Mouse (Mus musculus) stomach, embryonic 14.5 days (tissue): Measurements from ENCODE around the gene Gm20388. TPM values are rescaled to one million over a fixed set of nuclear protein-coding genes. Genes with fewer than 3 reads are reported as not detected.
"Not testable (repeated sequence)": the region's sequence is repeated elsewhere in the genome, so short reads cannot be mapped to it uniquely, and the experiment has no call there.

Experiments used
- ATAC-seq: fragments of 200-750 bp; cut with Nextera tagmentation; 2 replicates; pipeline ENCODE4 v1.8.0; 2017; ENCODE audit warnings: low read depth, moderate TSS enrichment; ENCODE audit not compliant: insufficient number of reproducible peaks, insufficient read depth, low FRiP score
- H3K27ac ChIP-seq: fragments of 300-500 bp; sonication (generic); 2 replicates; pipeline ENCODE4 v1.5.1; 2014; ENCODE audit warnings: mild to moderate bottlenecking, low read length, moderate library complexity, mixed read lengths
- H3K27me3 ChIP-seq: fragments of 300-500 bp; sonication (generic); 2 replicates; pipeline ENCODE4 v1.6.1; 2014; ENCODE audit warnings: low read length, control low read depth, mixed read lengths; ENCODE audit not compliant: control insufficient read depth, insufficient read depth
- H3K36me3 ChIP-seq: fragments of 300-500 bp; sonication (generic); 2 replicates; pipeline ENCODE4 v1.6.1; 2014; ENCODE audit warnings: mild to moderate bottlenecking, control low read depth, low read length, moderate library complexity, mixed read lengths; ENCODE audit not compliant: control insufficient read depth, insufficient read depth
- H3K4me1 ChIP-seq: fragments of 300-500 bp; sonication (generic); 2 replicates; pipeline ENCODE4 v1.6.1; 2014; ENCODE audit warnings: low read length, control low read depth, mixed read lengths; ENCODE audit not compliant: control insufficient read depth, insufficient read depth
- H3K4me2 ChIP-seq: fragments of 300-500 bp; sonication (generic); replicated peaks from 2 replicates; pipeline ENCODE4 v1.6.1; 2014; ENCODE audit warnings: low read depth, low read length, control low read depth
- H3K4me3 ChIP-seq: fragments of 300-500 bp; sonication (generic); 2 replicates; pipeline ENCODE4 v1.5.1; 2014; ENCODE audit warnings: low read depth, low read length, control low read depth
- H3K9ac ChIP-seq: fragments of 300-500 bp; sonication (generic); replicated peaks from 2 replicates; pipeline ENCODE4 v1.6.1; 2014; ENCODE audit warnings: low read depth, mild to moderate bottlenecking, control low read depth, low read length, moderate library complexity, mixed read lengths
- H3K9me3 ChIP-seq: fragments of 300-500 bp; sonication (generic); 2 replicates; pipeline ENCODE4 v1.6.1; 2016; ENCODE audit warnings: low read depth, low read length, control low read depth; ENCODE audit not compliant: control insufficient read depth
- WGBS: fragments of 180-500 bp; shearing (Covaris S2); extraction: QIAGEN DNeasy Blood & Tissue Kit; methylation state at CpG from one replicate; pipeline ENCODE4 v1.1.7; 2014; 5-methylcytosine and 5-hydroxymethylcytosine counted together
- polyA plus RNA-seq: library from polyadenylated mRNA; unstranded; fragments of >200 nt; fragmentation: Nextera tagmentation; extraction: Ambion mirVana; gene quantifications from 2 replicates; pipeline ENCODE4 v1.2.1, GENCODE M21; 2014

Gene Gm20388
- polyA plus RNA-seq, 1 experiment from 2014 or later, result 11.4 TPM

DNA sequence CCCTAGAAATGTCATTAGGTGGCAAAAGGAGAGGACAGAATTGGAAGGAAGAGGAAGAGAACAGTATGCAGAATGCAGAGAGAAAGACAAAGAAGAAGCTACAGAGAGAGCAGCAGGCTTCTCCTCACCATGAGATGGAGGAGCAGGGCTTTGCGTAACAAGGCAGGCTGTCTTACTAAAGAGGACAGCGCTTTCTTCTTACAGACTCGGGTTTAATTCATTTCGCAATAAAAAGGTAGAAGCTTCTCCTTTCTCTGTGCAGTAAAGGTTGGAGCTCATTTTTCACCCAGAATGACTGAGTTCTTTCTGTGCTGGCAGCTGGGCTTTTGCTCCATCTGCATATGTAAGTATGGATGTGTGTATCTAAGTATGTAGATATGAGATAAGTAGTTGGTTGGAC is 3369.2 kb downstream of the Gm20388 start:
- 94% methylated on average over 4 of the region's 4 CpGs for WGBS
- H3K27ac ChIP-seq, result no peak overlapping the region
- H3K4me3 ChIP-seq, result no peak overlapping the region
- no peaks in the 10 kb centered on the region for H3K27me3 ChIP-seq
- no peak overlapping the region for H3K9ac ChIP-seq
- H3K9me3 ChIP-seq, result no peaks in the 10 kb centered on the region
- 0 out of 2 replicates have a peak, but pooled peaks cover 9% of the 10 kb centered on the region for H3K36me3 ChIP-seq
- H3K4me1 ChIP-seq, result no peaks in the 10 kb centered on the region
- no peak overlapping the region for H3K4me2 ChIP-seq
- ATAC-seq, result no peak

DNA sequence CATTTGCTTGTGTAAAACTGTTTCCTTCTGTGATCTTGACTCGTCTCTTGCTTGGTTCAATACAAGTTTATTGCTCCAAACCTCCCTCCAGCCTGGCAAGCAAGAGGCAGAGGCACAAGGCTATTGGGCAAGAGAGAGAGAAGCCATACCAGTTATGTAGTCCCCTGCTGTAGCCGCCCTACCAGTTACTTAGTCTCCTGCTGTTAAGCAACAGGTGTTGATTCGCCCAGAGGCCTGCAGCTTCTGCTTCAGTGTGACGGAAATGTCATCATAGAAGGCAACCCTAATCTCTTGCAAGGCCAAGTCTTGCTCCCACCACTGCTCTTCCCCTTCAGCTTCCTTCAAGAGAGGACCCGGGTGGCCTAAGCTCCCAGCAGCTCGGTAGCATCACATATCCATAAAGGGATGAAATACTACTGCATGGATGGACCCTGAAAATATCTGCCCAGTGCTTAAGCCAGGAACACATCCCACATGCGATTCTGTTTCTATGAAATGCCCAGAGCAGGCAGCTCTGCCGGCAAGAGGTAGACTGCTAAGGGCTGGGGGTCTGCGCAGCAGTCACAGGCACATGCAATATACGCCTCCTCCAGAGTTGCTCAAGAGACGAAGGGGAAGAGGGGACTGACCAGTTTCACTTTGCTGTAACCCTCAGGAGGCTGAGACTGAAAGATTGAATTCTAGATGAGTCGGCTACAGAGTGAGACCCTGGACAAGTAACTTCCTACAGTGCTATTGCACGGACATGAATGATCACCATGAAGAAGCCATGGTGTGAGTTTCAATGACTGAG is 3369.9 kb downstream of the Gm20388 start:
- ATAC-seq, result no peak
- Histone ChIP-seq H3K4me2 (no peak overlapping the region), H3K4me1 (no peaks in the 10 kb centered on the region), H3K27me3 (no peaks in the 10 kb centered on the region), H3K36me3 (0 out of 2 replicates have a peak, but pooled peaks cover 9% of the 10 kb centered on the region), H3K27ac (no peak overlapping the region), H3K9ac (no peak overlapping the region), H3K9me3 (no peaks in the 10 kb centered on the region), H3K4me3 (no peak overlapping the region)
- 83% methylated on average over 13 of the region's 13 CpGs for WGBS

DNA sequence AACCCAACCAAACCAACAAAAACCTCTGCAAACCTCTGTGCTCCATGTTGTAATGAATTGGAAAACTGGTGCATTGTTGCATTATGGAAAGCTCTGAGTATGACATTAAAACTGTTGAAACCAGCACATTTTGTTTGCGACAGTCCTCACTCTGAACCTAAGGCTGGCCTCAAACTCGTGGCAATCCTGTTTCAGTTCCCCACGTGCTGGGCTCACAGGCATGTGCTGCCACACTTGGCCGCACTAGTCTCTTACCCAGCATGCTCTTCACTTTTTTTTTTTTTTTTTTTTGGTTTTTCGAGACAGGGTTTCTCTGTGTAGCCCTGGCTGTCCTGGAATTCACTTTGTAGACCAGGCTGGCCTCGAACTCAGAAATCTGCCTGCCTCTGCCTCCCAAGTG is 3372.4 kb downstream of the Gm20388 start:
- H3K27me3 ChIP-seq, H3K4me2 ChIP-seq, H3K4me1 ChIP-seq, ATAC-seq, H3K9ac ChIP-seq, H3K4me3 ChIP-seq, H3K9me3 ChIP-seq, H3K27ac ChIP-seq: not testable (repeated sequence)
- WGBS, result 92% methylated on average over 5 of the region's 6 CpGs
- peaks cover 13% of the 10 kb centered on the region; the same call in 1 of the 2 replicates for H3K36me3 ChIP-seq

DNA sequence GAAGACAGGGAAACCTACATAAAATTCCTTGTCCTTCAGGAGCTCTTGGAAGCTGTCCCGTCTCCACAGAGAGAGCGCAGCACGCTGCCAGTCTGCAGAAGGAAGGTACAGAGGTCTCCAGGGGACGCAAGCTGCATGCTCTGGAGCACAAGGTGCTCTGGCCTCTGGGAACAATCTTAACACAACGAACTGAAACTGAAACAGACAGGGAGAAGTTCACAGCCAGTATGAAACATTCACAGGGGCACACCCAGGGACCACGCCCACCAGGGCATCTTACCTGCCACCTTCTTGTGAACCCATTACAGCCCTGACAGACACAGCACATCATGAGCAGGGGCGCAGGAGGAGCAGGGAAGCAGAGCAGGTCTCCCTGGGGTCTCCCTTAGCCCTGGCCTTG is 3373.3 kb downstream of the Gm20388 start:
- Histone ChIP-seq H3K36me3 (peaks cover 20% of the 10 kb centered on the region), H3K27ac (no peak overlapping the region), H3K27me3 (no peaks in the 10 kb centered on the region), H3K9ac (no peak overlapping the region), H3K4me2 (no peak overlapping the region), H3K4me3 (no peak overlapping the region), H3K4me1 (no peaks in the 10 kb centered on the region), H3K9me3 (no peaks in the 10 kb centered on the region)
- 87% methylated on average over 7 of the region's 7 CpGs for WGBS
- no peak for ATAC-seq

DNA sequence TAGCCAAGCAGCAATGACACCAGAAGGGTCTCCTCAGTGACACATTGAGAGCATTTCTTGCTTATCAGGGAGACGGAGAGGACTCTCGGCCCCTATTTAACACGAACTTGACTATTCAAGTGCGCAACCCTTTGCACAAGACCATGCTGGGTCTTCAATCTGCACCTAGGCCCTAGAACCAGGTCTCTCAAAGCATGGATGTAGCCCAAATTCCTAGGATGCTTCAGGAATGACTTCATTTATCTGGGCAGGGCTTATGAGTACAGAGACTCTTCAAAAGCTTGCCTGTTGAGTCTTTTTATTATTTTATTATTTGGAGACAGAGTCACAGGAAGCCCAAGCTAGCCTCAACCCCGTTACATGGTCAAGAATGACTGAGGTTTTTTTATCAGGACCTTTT is 3373.9 kb downstream of the Gm20388 start:
- ATAC-seq, result no peak
- Histone ChIP-seq H3K9ac (no peak overlapping the region), H3K4me3 (no peak overlapping the region), H3K36me3 (peaks cover 24% of the 10 kb centered on the region), H3K27ac (no peak overlapping the region), H3K4me1 (no peaks in the 10 kb centered on the region), H3K9me3 (no peaks in the 10 kb centered on the region), H3K4me2 (no peak overlapping the region), H3K27me3 (no peaks in the 10 kb centered on the region)
- WGBS, result 89% methylated on average over 5 of the region's 5 CpGs

DNA sequence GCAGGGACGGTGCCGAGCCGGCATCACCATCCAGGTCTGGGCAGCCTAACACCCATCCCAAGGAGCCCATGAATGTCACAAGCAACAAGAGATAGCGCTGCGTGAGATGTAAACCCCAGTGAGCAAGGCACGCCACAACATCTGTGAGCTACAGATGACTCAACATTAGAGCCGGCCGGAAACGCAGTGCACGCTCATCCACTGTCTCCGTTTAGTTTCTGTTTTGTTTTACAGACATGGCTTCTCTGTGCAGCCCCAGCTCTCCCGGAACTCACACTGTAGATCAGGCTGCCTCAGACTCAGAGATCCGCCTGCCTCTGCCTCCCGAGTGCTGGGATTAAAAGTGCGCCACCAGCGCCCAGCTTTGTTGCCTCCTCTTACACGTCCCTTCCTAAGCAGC is 3376.7 kb downstream of the Gm20388 start:
- Histone ChIP-seq H3K27me3 (no peaks in the 10 kb centered on the region), H3K36me3 (peaks cover 15% of the 10 kb centered on the region), H3K4me2 (no peak overlapping the region), H3K9me3 (no peaks in the 10 kb centered on the region), H3K4me1 (no peaks in the 10 kb centered on the region), H3K4me3 (no peak overlapping the region), H3K27ac (no peak overlapping the region), H3K9ac (no peak overlapping the region)
- no peak for ATAC-seq
- WGBS, result 95% methylated on average over 17 of the region's 17 CpGs

DNA sequence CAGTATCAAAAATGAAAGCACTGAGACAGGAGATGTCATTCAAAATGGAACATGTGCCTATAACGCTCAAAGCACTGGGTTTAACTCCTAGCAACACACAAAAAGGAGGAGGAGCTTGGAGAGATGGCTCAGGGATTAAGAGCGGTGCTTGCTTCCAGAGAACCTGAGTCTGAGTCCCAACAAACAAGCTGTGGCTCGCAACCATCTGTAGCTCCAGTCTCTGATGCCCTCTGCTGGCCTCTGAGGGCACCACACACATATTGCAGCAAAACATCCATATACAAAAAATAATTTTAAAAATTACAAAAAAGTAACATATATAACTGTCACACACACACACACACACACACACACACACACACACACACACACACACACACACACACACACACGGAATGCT is 3379.5 kb downstream of the Gm20388 start:
- ATAC-seq, result no peak
- 70% methylated on average over 4 of the region's 4 CpGs for WGBS
- H3K4me3 ChIP-seq, result no peak overlapping the region
- no peak overlapping the region for H3K27ac ChIP-seq
- no peak overlapping the region for H3K4me2 ChIP-seq
- H3K36me3 ChIP-seq, result peaks cover 19% of the 10 kb centered on the region
- H3K9me3 ChIP-seq, result no peaks in the 10 kb centered on the region
- H3K4me1 ChIP-seq, result no peaks in the 10 kb centered on the region
- H3K9ac ChIP-seq, result no peak overlapping the region
- H3K27me3 ChIP-seq, result no peaks in the 10 kb centered on the region

DNA sequence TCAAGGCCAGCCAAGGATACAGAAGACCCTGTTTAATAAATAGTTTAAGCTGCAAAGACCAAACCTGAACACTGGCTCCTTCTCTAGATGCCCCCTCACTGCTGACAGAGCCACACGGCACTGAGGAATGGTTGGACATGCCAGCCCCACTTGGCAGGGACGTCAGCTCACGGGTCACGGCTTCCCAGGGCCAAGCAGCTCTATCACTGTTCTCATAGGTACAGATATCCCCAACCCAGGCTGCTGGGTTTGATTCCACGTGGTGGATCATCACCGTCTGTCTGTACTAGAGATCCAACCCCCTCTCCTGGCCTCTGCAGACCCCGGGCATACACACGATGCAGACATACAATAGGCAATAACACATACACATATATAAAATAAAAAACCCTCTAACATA is 3380.0 kb downstream of the Gm20388 start:
- WGBS, result 94% methylated on average over 8 of the region's 8 CpGs
- Histone ChIP-seq H3K9me3 (no peaks in the 10 kb centered on the region), H3K4me1 (no peaks in the 10 kb centered on the region), H3K4me2 (no peak overlapping the region), H3K4me3 (no peak overlapping the region), H3K36me3 (peaks cover 19% of the 10 kb centered on the region), H3K27me3 (no peaks in the 10 kb centered on the region), H3K27ac (no peak overlapping the region), H3K9ac (no peak overlapping the region)
- no peak for ATAC-seq

DNA sequence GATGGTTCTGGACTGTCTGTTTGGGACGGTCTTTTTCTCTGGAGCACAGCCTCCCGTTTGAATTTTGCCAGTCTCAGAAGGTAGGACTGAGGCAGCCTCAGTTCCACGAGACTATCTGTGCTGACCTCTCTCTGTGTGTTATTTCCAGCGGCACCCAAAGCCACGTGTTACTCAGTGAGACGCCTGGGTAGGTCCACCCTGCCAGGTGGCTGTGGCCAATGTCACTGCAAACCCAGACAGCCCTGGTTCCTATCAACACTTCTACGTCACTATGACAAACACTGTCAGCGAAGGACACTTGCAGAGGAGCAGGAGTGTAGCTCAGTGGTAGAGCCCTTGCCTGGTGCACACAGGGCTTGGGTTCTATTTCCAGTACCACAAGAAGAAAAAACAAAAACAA is 3381.1 kb downstream of the Gm20388 start:
- ATAC-seq, result no peak
- 87% methylated on average over 8 of the region's 8 CpGs for WGBS

More for the DNA sequence above, 3381.1 kb downstream of the Gm20388 start:
- no peak overlapping the region for H3K27ac ChIP-seq
- H3K36me3 ChIP-seq, result peaks cover 19% of the 10 kb centered on the region
- H3K4me1 ChIP-seq, result no peaks in the 10 kb centered on the region
- H3K9me3 ChIP-seq, result no peaks in the 10 kb centered on the region
- H3K27me3 ChIP-seq, result no peaks in the 10 kb centered on the region
- H3K9ac ChIP-seq, result no peak overlapping the region
- no peak overlapping the region for H3K4me3 ChIP-seq
- no peak overlapping the region for H3K4me2 ChIP-seq
